Mouse (Mus musculus): ENCODE results near the gene Bmper.

DNA sequence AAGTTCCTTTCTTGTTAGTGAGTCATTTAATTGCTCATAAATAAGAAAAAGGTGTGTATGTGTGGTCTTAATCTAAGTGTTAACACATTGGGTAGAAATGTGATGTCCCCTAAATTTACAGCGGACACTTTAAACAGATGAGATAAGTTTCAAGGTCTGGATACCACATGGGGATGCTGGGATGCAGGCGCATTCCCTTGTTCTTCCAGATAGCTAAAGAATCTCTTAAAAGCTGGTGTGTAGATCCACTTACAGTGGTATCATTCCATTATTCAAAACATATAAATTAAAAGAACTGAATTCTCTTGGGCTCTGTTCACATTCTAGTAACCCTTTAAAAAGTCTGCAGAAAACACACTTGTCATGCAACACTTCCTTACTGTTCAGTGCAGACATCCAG lies 31.4 kb upstream of the Bmper start:
- no peak for TF ChIP-seq CTCF (IDR thresholded peaks at IDR 0.05)
- TF ChIP-seq EP300 (IDR thresholded peaks at IDR 0.05): no peak

All from lung, postnatal 0 days (tissue).